Mouse (Mus musculus): ENCODE measurements at regions not wholly inside any gene's neighbourhood (a gene's known extent, or its start where the extent isn't known, plus 50 kb on each side); places are given as distances from the start of the nearest gene placed in this dataset.

DNA sequence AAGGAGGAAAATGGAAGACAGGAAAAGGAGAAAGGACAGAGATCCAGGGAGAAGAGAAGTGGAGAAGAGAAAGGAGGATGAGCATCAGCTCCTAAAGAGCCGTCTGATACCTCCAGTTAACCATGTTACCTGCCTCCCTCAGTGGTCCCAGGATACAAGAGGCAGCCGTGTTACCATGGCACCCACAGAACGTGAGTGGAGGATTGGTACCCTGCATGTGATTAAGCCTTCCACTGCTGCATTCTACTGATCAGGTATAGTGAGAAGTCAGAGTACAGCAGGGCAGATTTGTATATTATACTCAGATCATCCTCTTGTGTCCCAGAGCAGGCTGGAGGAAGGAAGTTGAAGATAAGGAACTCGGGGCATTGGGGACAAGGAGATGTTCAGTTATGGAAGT lies 115.5 kb upstream of the Tas2r119 start:
- no peak for DNase-seq (ENCODE audit: low read depth, low spot score)

- DNase-seq (ENCODE audit: low read depth, low spot score) = no peak
Measured at GRCm38 (mm10) chr15:32082109-32082508, 95.0 kb upstream of the Tas2r119 start.

- no peak for DNase-seq (ENCODE audit: low read depth, low spot score)
Measured at GRCm38 (mm10) chr15:32093889-32094288, 83.2 kb upstream of the Tas2r119 start.

DNA sequence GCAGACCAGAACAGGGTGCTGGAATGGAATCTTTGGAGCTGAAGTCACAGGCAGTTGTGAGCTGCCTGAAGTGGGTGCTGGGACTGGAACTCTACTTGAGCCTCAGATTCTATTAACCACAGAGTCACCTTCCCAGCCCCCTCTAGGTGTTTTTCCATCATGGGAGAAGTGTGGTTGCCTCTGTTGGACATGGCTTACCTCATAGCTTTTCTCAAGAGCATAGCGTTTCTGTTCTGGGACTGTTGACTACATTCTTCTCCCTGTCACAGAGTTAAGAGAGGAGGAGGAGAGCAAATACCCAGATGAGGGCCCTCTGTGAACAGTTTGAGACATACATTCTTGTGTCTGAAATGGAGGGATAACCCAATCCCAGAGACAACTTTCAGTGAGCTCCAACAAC lies 81.5 kb upstream of the Tas2r119 start:
- DNase-seq (ENCODE audit: low read depth, low spot score) = no peak

DNA sequence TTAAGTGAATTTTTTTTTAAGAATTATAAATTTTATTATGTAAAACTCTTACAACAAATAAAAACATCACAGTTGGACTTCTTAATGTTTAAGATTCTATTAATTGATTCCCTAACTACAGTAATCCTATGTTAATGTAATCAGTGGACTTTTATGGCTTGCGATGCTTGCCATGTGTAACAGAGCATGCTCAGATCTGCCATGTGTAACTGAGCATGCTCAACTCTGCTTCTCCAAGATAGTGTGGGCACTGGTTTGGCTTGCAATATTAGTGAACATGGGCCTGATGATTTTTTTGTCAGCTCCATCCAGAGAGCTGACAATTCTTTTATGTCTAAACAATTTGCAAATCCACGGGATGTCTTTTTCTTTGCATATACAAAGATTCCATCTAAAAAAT lies 66.4 kb upstream of the Tas2r119 start:
- DNase-seq (ENCODE audit: low read depth, low spot score) = no peak

All from 3T3-L1 (cell line).